Mouse (Mus musculus): ENCODE measurements at regions not wholly inside any gene's neighbourhood (a gene's known extent, or its start where the extent isn't known, plus 50 kb on each side); places are given as distances from the start of the nearest gene placed in this dataset.

GRCm38 (mm10) chr7:124455659-124456058 lies 473.0 kb downstream of the Hs3st4 start:
- Histone ChIP-seq H3K27ac (ENCODE audit: insufficient read depth, low read length) (no peak overlapping the region), H3K4me1 (ENCODE audit: control insufficient read depth, insufficient read depth, low read length) (no peaks in the 10 kb centered on the region), H3K4me3 (ENCODE audit: insufficient read depth, low read length) (no peak overlapping the region)
- no peak for TF ChIP-seq CTCF (IDR thresholded peaks at IDR 0.05; ENCODE audit: extremely low read depth, insufficient read depth, low read length)
- TF ChIP-seq POLR2A (IDR thresholded peaks at IDR 0.05; ENCODE audit: extremely low read depth, insufficient read depth, low read length) = no peak

- Histone ChIP-seq H3K4me3 (ENCODE audit: insufficient read depth, low read length) (no peak overlapping the region), H3K27ac (ENCODE audit: insufficient read depth, low read length) (no peak overlapping the region), H3K4me1 (ENCODE audit: control insufficient read depth, insufficient read depth, low read length) (no peaks in the 10 kb centered on the region)
- TF ChIP-seq POLR2A (IDR thresholded peaks at IDR 0.05; ENCODE audit: extremely low read depth, insufficient read depth, low read length) = no peak
- no peak for TF ChIP-seq CTCF (IDR thresholded peaks at IDR 0.05; ENCODE audit: extremely low read depth, insufficient read depth, low read length)
Measured at GRCm38 (mm10) chr7:124487326-124487725, 504.7 kb downstream of the Hs3st4 start.

GRCm38 (mm10) chr7:124491109-124491793 lies 508.6 kb downstream of the Hs3st4 start:
- no peak overlapping the region for H3K4me3 ChIP-seq (ENCODE audit: insufficient read depth, low read length)
- TF ChIP-seq CTCF (IDR thresholded peaks at IDR 0.05; ENCODE audit: extremely low read depth, insufficient read depth, low read length) = no peak
- TF ChIP-seq POLR2A (IDR thresholded peaks at IDR 0.05; ENCODE audit: extremely low read depth, insufficient read depth, low read length) = no peak
- H3K4me1 ChIP-seq (ENCODE audit: control insufficient read depth, insufficient read depth, low read length) = no peaks in the 10 kb centered on the region
- no peak overlapping the region for H3K27ac ChIP-seq (ENCODE audit: insufficient read depth, low read length)

- TF ChIP-seq CTCF (IDR thresholded peaks at IDR 0.05; ENCODE audit: extremely low read depth, insufficient read depth, low read length) (no peak), POLR2A (IDR thresholded peaks at IDR 0.05; ENCODE audit: extremely low read depth, insufficient read depth, low read length) (no peak)
- H3K4me1 ChIP-seq (ENCODE audit: control insufficient read depth, insufficient read depth, low read length) = no peaks in the 10 kb centered on the region
- H3K27ac ChIP-seq (ENCODE audit: insufficient read depth, low read length) = no peak overlapping the region
- H3K4me3 ChIP-seq (ENCODE audit: insufficient read depth, low read length) = no peak overlapping the region
Measured at GRCm38 (mm10) chr7:124491851-124492390, 509.3 kb downstream of the Hs3st4 start.

GRCm38 (mm10) chr7:124500636-124501035 lies 518.0 kb downstream of the Hs3st4 start:
- Histone ChIP-seq H3K4me3 (ENCODE audit: insufficient read depth, low read length) (no peak overlapping the region), H3K27ac (ENCODE audit: insufficient read depth, low read length) (no peak overlapping the region), H3K4me1 (ENCODE audit: control insufficient read depth, insufficient read depth, low read length) (no peaks in the 10 kb centered on the region)
- TF ChIP-seq CTCF (IDR thresholded peaks at IDR 0.05; ENCODE audit: extremely low read depth, insufficient read depth, low read length) (no peak), POLR2A (IDR thresholded peaks at IDR 0.05; ENCODE audit: extremely low read depth, insufficient read depth, low read length) (no peak)

GRCm38 (mm10) chr7:124502760-124503159 lies 520.1 kb downstream of the Hs3st4 start:
- Histone ChIP-seq H3K4me3 (ENCODE audit: insufficient read depth, low read length) (no peak overlapping the region), H3K4me1 (ENCODE audit: control insufficient read depth, insufficient read depth, low read length) (no peaks in the 10 kb centered on the region), H3K27ac (ENCODE audit: insufficient read depth, low read length) (no peak overlapping the region)
- no peak for TF ChIP-seq POLR2A (IDR thresholded peaks at IDR 0.05; ENCODE audit: extremely low read depth, insufficient read depth, low read length)
- no peak for TF ChIP-seq CTCF (IDR thresholded peaks at IDR 0.05; ENCODE audit: extremely low read depth, insufficient read depth, low read length)

GRCm38 (mm10) chr7:124549038-124549437 lies 566.4 kb downstream of the Hs3st4 start:
- no peak overlapping the region for H3K4me3 ChIP-seq (ENCODE audit: insufficient read depth, low read length)
- TF ChIP-seq POLR2A (IDR thresholded peaks at IDR 0.05; ENCODE audit: extremely low read depth, insufficient read depth, low read length) (no peak), CTCF (IDR thresholded peaks at IDR 0.05; ENCODE audit: extremely low read depth, insufficient read depth, low read length) (no peak)
- H3K27ac ChIP-seq (ENCODE audit: insufficient read depth, low read length) = no peak overlapping the region
- H3K4me1 ChIP-seq (ENCODE audit: control insufficient read depth, insufficient read depth, low read length) = no peaks in the 10 kb centered on the region

- no peak for TF ChIP-seq CTCF (IDR thresholded peaks at IDR 0.05; ENCODE audit: extremely low read depth, insufficient read depth, low read length)
- no peak for TF ChIP-seq POLR2A (IDR thresholded peaks at IDR 0.05; ENCODE audit: extremely low read depth, insufficient read depth, low read length)
- Histone ChIP-seq H3K27ac (ENCODE audit: insufficient read depth, low read length) (no peak overlapping the region), H3K4me1 (ENCODE audit: control insufficient read depth, insufficient read depth, low read length) (no peaks in the 10 kb centered on the region), H3K4me3 (ENCODE audit: insufficient read depth, low read length) (no peak overlapping the region)
Measured at GRCm38 (mm10) chr7:124557213-124557612, 574.5 kb downstream of the Hs3st4 start.

- Histone ChIP-seq H3K4me1 (ENCODE audit: control insufficient read depth, insufficient read depth, low read length) (no peaks in the 10 kb centered on the region), H3K27ac (ENCODE audit: insufficient read depth, low read length) (no peak overlapping the region), H3K4me3 (ENCODE audit: insufficient read depth, low read length) (no peak overlapping the region)
- TF ChIP-seq CTCF (IDR thresholded peaks at IDR 0.05; ENCODE audit: extremely low read depth, insufficient read depth, low read length) (no peak), POLR2A (IDR thresholded peaks at IDR 0.05; ENCODE audit: extremely low read depth, insufficient read depth, low read length) (no peak)
Measured at GRCm38 (mm10) chr7:124570804-124571203, 588.1 kb downstream of the Hs3st4 start.

- TF ChIP-seq CTCF (IDR thresholded peaks at IDR 0.05; ENCODE audit: extremely low read depth, insufficient read depth, low read length) = no peak
- no peak for TF ChIP-seq POLR2A (IDR thresholded peaks at IDR 0.05; ENCODE audit: extremely low read depth, insufficient read depth, low read length)
Measured at GRCm38 (mm10) chr7:124573666-124574065, 591.0 kb downstream of the Hs3st4 start.

More at GRCm38 (mm10) chr7:124573666-124574065, 591.0 kb downstream of the Hs3st4 start:
- Histone ChIP-seq H3K4me3 (ENCODE audit: insufficient read depth, low read length) (no peak overlapping the region), H3K4me1 (ENCODE audit: control insufficient read depth, insufficient read depth, low read length) (no peaks in the 10 kb centered on the region), H3K27ac (ENCODE audit: insufficient read depth, low read length) (no peak overlapping the region)

Data from cortical plate, adult 2 months (tissue).